8 mouse cellular contexts compared by ENCODE assay signal in the genomic region with DNA sequence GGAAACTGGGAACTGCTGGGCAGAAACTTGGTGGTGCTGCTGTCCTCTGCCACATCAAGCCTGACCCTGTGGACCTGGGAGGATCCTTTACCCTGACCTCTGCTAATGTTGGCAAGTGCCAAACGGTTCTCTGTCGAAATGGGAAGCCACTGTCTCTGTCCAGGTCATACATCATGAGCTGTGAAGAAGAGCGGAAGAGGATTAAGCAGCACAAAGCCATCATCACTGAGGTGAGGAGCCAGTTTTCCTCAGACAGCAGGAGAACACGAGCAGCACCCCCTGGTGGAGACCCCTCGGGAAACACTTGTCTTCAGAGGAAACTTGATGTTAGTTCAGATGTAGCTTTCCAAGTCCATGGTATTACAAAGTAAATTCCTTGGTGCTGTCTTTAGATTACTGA.
A peak's percentile ranks its signal among the peaks of the same experiment; 100 is the strongest.
DNase-seq lines count a peak whose midpoint lies in the region; ATAC-seq and TF ChIP-seq lines count a peak whose summit lies in the region.

No protein-coding gene starts in this region.

- no peaks in the 10 kb centered on the region for H3K9me3 ChIP-seq in ES-E14 (ENCODE audit: control insufficient read depth, insufficient read depth, low read depth, low read length)
- H3K9me3 ChIP-seq in forebrain, postnatal 0 days (ENCODE audit: low read length): no peaks in the 10 kb centered on the region

- no peak overlapping the region for H3K4me2 ChIP-seq in forebrain, postnatal 0 days (ENCODE audit: low read depth)

- 16% methylated on average over 5 of the region's 5 CpGs for WGBS in forebrain, postnatal 0 days

- TF ChIP-seq CTCF in forebrain, postnatal 0 days (IDR thresholded peaks at IDR 0.05; ENCODE audit: low read depth): peak; percentile 82

- peak; percentile 54; the same call in 1 of the 2 replicates for ATAC-seq in cerebellum, adult (ENCODE audit: insufficient number of reproducible peaks, low FRiP score, low TSS enrichment)
- peak; percentile 77 for ATAC-seq in forebrain, postnatal 0 days
- peak; percentile 84 for ATAC-seq in inflammation-experienced regulatory T-cells, adult 6 months

- peaks cover 7% of the 10 kb centered on the region; the same call in 1 of the 2 replicates for H3K36me3 ChIP-seq in ES-E14 (ENCODE audit: control insufficient read depth, insufficient read depth, low read length, poor library complexity, severe bottlenecking)
- H3K36me3 ChIP-seq in forebrain, postnatal 0 days (ENCODE audit: insufficient read depth): peaks cover 25% of the 10 kb centered on the region

- no peak overlapping the region for H3K9ac ChIP-seq in ES-E14 (ENCODE audit: insufficient read depth, low read depth, low read length, poor library complexity, severe bottlenecking)
- H3K9ac ChIP-seq in forebrain, postnatal 0 days: no peak overlapping the region

- no peaks in the 10 kb centered on the region for H3K4me1 ChIP-seq in ES-E14 (ENCODE audit: control insufficient read depth in 2 of 2, insufficient read depth in 2 of 2, low read length in 2 of 2, poor library complexity in 1 of 2)
- no peaks in the 10 kb centered on the region for H3K4me1 ChIP-seq in forebrain, postnatal 0 days (ENCODE audit: insufficient read depth)

- no peak for DNase-seq in cerebellum, adult 11 months
- DNase-seq in ES-E14 (ENCODE audit: low read depth, low spot score): peak; percentile 40
- DNase-seq in cerebellum, adult 18-20 months: peak; percentile 34 to 39
- DNase-seq in forebrain, postnatal 0 days: peak; percentile 83
- peak; percentile 74 for DNase-seq in lung, postnatal 14 days
- DNase-seq in right cerebral cortex, postnatal 4 days: peak; percentile 74

- no peaks in the 10 kb centered on the region for H3K27me3 ChIP-seq in forebrain, postnatal 0 days (ENCODE audit: insufficient read depth, low read length)

- in situ Hi-C loops in ES-E14 (cut with MboI; ENCODE audit: low sequenced_read_pairs in 2 of 2, unreplicated experiment in 2 of 2): loop anchor here in 1 of 2 experiments (25.0 kb wide), 2 partner anchors 227 to 327 kb away; a partner anchor contains a TSS

- no peak overlapping the region for H3K27ac ChIP-seq in ES-E14 (ENCODE audit: insufficient read depth, low read depth, low read length, poor library complexity, severe bottlenecking)
- no peak overlapping the region for H3K27ac ChIP-seq in forebrain, postnatal 0 days (ENCODE audit: low read depth, low read length)

- H3K4me3 ChIP-seq in ES-E14 (ENCODE audit: insufficient read depth in 1 of 2, low read depth in 1 of 2, low read length in 2 of 2, poor library complexity in 1 of 2, severe bottlenecking in 1 of 2): no peak overlapping the region
- H3K4me3 ChIP-seq in forebrain, postnatal 0 days (ENCODE audit: low read depth, low read length): no peak overlapping the region

TF ChIP-seq in ES-E14, 5 proteins besides CTCF, POLR2A, EP300 and RAD21:
- no peak for TF ChIP-seq ZC3H11A (IDR thresholded peaks at IDR 0.05; ENCODE audit: borderline replicate concordance, low read depth, low read length)
- TF ChIP-seq ZNF384 (IDR thresholded peaks at IDR 0.05; ENCODE audit: low read depth, low read length): no peak
- no peak for TF ChIP-seq HCFC1 (IDR thresholded peaks at IDR 0.05; ENCODE audit: borderline replicate concordance, insufficient read depth, low read length)
- no peak for TF ChIP-seq MAFK (IDR thresholded peaks at IDR 0.05; ENCODE audit: insufficient read depth, low read depth, low read length)
- TF ChIP-seq CHD2 (IDR thresholded peaks at IDR 0.05; ENCODE audit: low read depth, low read length): no peak
